Mouse (Mus musculus): ENCODE results near the gene Znrf1.

DNA sequence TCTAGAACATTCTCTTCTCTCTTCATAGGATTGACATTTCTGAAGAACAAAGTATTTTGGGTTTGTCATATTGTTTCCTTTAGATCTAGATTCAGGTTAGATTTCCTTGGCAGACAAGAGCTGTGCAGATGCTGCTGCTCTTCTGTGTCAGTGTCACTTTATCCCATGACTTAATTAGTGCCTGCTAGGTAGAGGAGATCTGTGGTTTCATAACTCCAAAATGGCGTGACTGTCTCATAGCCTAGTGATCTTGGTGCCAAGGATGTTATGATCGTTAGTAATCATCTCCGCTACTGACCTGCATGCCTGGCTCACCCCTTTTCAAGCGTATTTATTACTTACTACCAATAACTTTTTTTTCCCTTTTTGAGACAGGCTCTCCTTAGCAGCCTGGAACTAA lies 34.0 kb downstream of the Znrf1 start:
- no peak for TF ChIP-seq MAFK (IDR thresholded peaks at IDR 0.05; ENCODE audit: insufficient read depth, low read depth, low read length)
- no peak for TF ChIP-seq ZNF384 (IDR thresholded peaks at IDR 0.05; ENCODE audit: low read depth, low read length)
- TF ChIP-seq HCFC1 (IDR thresholded peaks at IDR 0.05; ENCODE audit: borderline replicate concordance, insufficient read depth, low read length) = no peak
